Mouse (Mus musculus): ENCODE data around the gene Clec11a.
A peak's percentile ranks its signal among the peaks of the same experiment; 100 is the strongest.

Gene Clec11a

GRCm38 (mm10) chr7:44306516-44307240, at the start of gene Clec11a:
TSS of gene Clec11a (minus strand) at chr7:44306902.
- no peak for DNase-seq

GRCm38 (mm10) chr7:44355411-44355810, 48.7 kb upstream of the Clec11a start:
- DNase-seq: peak in 1 of 2 experiments; percentile 9

- DNase-seq: peak in 1 of 2 experiments; percentile 15
These were observed 47.1 kb upstream of the Clec11a start for GRCm38 (mm10) chr7:44353601-44354340.

DNA sequence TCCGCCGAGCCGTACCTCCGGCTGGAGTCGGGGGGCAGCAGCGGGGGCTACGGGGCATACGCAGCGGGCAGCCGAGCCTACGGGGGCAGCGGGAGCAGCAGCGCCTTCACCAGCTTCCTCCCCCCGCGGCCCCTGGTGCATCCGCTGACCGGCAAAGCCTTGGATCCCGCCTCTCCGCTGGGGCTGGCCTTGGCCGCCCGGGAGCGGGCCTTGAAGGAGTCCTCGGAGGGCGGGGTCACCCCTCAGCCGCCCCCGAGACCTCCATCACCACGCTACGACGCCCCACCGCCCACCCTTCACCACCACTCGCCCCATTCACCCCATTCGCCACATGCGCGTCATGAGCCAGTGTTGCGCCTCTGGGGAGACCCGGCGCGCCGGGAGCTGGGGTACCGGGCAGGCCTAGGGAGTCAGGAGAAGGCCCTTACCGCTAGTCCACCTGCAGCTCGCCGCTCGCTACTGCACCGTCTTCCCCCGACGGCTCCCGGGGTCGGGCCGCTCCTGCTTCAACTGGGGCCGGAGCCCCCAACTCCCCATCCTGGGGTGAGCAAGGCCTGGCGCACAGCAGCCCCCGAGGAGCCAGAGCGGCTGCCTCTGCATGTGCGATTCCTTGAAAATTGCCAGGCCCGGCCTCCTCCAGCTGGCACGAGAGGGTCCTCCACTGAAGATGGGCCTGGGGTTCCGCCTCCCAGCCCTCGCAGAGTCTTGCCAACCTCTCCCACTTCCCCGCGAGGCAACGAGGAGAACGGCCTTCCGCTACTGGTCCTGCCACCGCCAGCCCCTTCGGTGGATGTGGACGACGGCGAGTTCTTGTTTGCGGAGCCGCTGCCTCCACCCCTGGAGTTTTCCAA, 46.3 kb upstream of the Clec11a start:
- DNase-seq: peak; percentile 24 to 34

DNA sequence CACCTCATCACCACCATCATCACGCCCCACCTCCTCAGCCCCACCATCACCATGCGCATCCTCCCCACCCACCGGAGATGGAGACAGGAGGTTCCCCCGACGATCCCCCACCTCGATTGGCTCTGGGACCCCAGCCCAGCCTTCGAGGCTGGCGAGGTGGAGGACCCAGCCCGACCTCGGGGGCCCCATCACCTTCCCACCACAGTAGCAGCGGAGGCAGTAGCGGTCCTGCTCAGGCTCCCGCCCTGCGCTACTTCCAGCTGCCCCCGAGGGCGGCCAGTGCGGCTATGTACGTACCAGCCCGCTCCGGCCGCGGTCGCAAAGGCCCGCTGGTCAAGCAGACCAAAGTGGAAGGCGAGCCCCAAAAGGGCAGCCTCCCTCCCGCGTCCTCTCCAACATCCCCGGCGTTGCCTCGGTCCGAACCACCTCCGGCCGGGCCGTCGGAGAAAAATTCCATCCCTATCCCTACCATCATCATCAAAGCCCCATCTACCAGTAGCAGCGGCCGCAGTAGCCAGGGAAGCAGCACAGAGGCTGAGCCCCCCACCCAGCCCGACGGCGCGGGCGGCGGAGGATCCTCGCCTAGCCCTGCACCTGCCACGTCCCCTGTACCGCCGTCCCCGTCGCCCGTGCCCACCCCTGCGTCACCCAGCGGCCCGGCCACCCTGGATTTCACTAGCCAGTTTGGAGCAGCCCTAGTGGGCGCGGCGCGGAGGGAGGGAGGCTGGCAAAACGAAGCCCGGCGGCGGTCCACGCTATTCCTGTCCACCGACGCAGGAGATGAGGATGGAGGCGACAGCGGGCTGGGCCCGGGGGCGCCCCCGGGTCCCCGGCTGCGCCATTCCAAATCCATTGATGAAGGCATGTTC, 45.4 kb upstream of the Clec11a start:
- DNase-seq: no peak

DNA sequence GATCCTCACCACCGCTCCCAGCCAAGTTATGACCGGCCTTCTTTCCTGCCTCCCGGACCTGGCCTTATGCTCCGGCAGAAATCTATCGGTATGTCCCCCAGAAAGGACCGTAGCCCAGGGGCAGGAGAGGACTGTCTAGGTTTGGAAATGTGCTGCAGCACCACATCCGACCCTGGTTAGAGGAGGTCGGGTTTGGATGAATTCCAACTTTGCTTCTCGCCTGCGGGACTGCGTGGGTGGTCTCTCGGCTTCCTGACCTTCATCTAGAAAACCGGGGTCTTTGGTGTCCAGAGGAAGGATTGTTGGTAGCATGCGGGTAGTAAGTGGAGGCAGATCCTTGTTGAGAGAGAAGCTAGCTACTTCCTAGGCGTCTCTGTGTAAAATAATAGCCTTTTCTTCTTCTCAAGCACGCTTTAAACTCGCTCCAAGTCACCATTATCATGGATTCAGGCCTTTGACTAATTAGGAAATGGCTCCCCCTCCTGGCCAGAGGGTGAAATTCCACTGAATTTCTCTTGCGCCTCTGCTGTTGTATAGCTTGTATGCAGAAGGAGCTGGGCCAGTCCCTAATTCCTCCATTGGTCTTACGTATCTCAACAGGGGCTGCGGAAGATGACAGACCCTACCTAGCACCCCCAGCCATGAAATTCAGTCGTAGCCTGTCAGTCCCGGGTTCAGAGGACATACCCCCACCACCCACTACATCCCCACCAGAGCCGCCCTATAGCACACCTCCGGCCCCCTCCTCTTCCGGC, 44.4 kb upstream of the Clec11a start:
- DNase-seq: peak; percentile 89 to 92

- DNase-seq: peak; percentile 28 to 44
These were observed 42.3 kb upstream of the Clec11a start for GRCm38 (mm10) chr7:44349043-44349442.

- DNase-seq: peak; percentile 70 to 73
These were observed 37.9 kb upstream of the Clec11a start for GRCm38 (mm10) chr7:44344622-44345021.

DNA sequence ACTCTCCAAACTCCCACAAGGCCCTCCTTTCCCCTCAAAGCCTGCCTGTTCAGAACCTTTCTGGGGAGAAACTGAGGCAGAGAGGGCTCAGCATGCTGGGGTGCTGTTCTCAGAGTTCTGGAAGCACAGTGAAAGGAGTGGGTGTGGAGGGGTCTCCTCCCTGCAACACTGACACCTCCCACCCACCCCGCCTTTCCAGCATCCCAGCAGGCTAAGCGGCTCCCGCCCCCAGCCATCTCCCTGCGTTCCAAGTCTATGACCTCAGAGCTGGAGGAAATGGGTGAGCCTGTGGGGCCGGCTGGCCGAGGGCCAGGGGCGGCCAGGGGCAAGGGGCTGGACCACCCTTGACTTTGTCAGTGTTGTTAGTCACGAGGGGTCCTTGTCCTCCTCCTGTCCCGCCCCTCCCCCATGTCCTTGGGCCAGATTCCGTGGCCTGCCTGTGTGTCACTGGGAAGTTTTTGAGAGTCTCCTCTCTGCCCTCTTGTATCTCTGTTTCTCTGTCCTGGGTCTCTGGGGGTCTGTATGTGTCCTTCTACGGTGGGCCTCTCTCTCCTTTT, 36.8 kb upstream of the Clec11a start:
- DNase-seq: no peak

DNA sequence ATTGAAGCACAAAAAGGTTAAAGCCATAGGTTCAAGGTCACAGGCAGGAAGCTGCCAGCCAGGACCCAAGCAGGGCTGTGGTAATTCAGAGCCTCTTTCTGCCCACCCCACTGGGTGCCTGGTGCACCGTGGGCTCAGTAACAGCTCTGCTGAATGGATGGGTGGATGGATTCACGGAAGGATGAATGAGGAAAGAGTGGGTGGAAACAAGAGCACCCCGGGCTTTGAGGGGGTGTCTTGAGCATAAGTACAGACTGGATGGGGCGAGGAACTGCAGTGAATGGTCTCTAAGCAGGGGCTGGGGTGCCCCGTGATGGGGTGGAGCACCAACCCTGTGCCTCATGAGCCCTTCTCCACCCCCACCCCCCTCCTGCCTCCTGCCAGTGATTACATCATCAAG, 35.0 kb upstream of the Clec11a start:
- DNase-seq: no peak

DNA sequence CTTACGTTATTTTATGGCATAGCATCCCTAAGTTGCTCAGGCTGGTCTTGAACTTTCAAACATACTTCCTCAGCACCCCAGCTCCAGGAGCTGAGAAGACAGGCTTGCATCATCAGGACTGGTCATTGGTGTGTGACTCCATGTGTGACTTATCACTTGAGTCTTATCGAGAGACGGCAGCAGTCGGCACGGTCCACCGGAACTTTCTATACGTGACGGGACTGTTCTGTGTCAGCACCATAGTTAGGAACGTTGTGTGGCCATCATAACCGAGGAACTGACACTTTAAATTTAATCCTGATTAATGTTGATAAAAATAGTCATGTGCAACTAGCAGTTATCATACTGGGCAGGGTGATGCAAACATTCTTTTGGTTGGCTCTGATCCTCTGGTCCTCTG, 34.4 kb upstream of the Clec11a start:
- DNase-seq: no peak

DNA sequence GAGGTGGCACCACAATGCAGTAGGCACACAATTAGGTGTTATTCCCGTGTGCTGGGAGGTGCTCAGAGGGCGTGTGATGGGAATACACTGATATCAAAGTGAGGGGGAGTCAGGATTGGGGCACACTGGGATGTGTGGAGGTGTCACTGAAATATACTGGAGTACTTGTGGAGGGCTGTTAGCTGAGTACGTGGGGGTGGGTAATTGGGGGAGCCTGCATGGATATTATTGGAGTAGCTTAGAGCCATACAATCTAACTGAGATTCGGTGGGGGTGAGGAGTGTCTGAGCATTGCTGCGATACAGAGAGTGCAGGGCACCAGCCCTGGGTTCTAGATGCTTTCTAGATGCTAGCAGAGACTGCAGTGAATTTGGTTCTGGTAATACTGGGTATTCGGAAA, 33.5 kb upstream of the Clec11a start:
- DNase-seq: no peak

- no peak for DNase-seq
These were observed 30.6 kb upstream of the Clec11a start for GRCm38 (mm10) chr7:44337121-44337849.

- no peak for DNase-seq
These were observed 29.6 kb upstream of the Clec11a start for GRCm38 (mm10) chr7:44336046-44337021.

DNA sequence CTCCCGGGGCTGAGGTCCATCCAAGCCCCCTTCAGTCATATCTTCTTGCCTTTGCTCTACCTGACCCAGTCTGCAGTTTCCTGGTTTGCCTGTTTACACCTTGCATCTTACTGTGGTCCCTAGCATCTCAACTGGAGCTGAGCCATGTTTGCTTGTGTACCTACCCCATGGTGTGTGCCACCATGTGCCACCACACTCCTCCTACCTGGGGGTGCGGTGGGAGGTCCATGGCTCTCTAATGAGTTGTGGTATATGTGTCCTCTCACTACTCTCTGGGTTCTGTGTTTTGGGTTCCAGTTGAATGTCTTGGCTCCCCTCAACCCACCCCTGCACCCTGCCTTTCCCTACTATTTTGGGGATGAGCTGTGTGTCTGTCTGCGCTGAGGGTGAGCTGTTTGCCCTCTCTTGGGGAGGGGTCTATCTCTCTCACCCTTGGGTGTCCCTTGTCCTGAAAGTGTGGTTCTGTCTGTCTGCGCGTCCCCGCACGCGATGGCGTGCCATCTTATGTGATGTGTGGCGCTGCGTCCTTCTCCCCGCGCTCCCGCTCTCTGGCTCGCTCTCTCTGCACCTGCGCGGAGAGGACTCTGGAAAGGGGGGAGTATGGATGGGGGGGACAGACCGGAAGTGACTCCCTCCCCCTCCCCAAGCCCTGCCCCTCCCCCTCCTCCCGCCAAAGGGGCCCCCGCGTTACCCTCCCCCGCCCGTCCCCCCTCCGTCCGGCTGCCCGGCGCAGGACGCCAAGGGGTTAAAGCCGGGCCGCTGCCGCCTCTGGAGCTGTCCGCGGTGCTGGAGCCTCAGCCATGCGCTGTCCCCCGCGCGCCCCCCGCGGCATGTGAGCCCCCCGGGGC, 28.6 kb upstream of the Clec11a start:
- peak in 1 of 2 experiments; percentile 16 for DNase-seq

DNA sequence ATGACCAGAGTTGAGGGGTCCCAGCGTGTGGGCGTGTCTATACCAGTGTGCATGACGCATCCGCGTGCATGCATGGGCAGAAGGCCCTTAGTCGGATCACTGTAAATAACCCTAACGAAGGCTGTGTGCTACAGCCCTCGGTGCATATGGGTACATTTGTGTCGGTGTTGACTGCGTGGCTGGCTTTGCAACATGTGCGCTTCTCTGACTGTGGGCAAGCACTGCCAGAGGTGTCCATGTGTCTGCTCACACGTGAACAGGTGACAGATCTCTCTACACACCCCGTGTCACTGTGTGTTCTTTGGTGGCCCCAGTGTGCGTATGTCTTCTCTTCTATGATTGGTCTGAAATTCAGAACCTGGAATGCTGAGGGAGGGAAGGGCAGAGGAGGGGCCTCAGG, 27.4 kb upstream of the Clec11a start:
- no peak for DNase-seq

DNA sequence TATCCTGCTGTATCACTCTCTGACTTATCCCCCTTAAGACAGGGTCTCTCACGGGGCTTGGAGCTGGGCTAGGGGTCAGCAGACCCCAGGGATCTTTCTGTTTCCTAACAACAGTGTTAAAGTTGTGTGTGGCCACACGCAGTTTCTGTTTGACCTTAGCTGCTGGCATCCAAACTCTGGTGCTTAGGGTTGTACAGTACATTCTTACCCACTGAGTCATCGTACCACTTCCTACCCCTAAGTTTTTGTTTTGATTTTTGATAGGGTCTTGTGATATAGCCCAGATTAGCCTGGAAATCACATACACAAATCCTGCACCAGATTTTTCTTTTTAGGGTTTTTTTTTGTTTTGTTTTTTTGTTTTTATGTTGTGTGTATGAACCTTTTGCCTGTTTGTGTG, 25.6 kb upstream of the Clec11a start:
- no peak for DNase-seq

DNA sequence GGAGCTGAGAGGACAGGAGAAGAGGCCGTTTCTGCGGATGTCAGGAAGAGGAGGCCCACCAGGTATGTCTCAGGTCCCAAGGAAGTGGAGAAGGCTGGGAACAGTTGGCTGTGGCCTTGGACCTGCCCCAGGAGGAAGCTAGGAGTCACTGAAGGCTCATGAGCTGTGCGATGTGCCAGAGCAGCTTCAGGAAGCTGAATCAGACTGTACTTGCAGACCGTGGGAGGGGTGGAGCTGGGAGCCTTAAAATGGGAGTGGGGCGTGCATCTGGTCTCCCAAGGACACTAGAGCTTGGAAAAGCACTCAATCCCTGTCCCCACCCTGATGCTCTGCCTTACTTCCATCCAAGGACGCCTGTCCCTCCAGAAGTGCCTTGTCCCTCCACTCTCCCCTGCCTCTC, 19.9 kb upstream of the Clec11a start:
- DNase-seq: no peak

Measured in B cell, adult 2 months (primary cell).